Mouse (Mus musculus) stomach, embryonic 16.5 days (tissue): ENCODE results near the gene Spats1. TPM values are rescaled to one million over a fixed set of nuclear protein-coding genes. Genes with fewer than 3 reads are reported as not detected.

Source experiments
- ATAC-seq: fragments of 200-750 bp; cut with Nextera tagmentation; 2 replicates; pipeline ENCODE4 v1.8.0; 2017; ENCODE audit warnings: moderate number of reproducible peaks, moderate TSS enrichment; ENCODE audit not compliant: insufficient read depth, low FRiP score
- H3K27ac ChIP-seq: fragments of 300-500 bp; sonication (generic); 2 replicates; pipeline ENCODE4 v1.5.1; 2014; ENCODE audit warnings: low read length
- H3K27me3 ChIP-seq: fragments of 300-500 bp; sonication (generic); 2 replicates; pipeline ENCODE4 v1.6.1; 2014; ENCODE audit warnings: low read length, control low read depth, mixed read lengths; ENCODE audit not compliant: control insufficient read depth, insufficient read depth
- H3K36me3 ChIP-seq: fragments of 300-500 bp; sonication (generic); 2 replicates; pipeline ENCODE4 v1.6.1; 2014; ENCODE audit warnings: low read length; ENCODE audit not compliant: control insufficient read depth, insufficient read depth
- H3K4me1 ChIP-seq: fragments of 300-500 bp; sonication (generic); 2 replicates; pipeline ENCODE4 v1.6.1; 2014; ENCODE audit warnings: low read length, control low read depth, mixed read lengths; ENCODE audit not compliant: control insufficient read depth, insufficient read depth
- H3K4me2 ChIP-seq: fragments of 300-500 bp; sonication (generic); 2 replicates; pipeline ENCODE4 v1.6.1; 2014; ENCODE audit warnings: low read depth, low read length, mixed read lengths
- H3K4me3 ChIP-seq: fragments of 300-500 bp; sonication (generic); replicated peaks from 2 replicates; pipeline ENCODE4 v1.5.1; 2014; ENCODE audit warnings: mild to moderate bottlenecking, low read length
- H3K9ac ChIP-seq: fragments of 300-500 bp; sonication (generic); 2 replicates; pipeline ENCODE4 v1.6.1; 2014; ENCODE audit warnings: low read length
- H3K9me3 ChIP-seq: fragments of 300-500 bp; sonication (generic); replicated peaks from 2 replicates; pipeline ENCODE4 v1.6.1; 2016; ENCODE audit warnings: low read length, control low read depth; ENCODE audit not compliant: control insufficient read depth
- WGBS: fragments of 180-500 bp; shearing (Covaris S2); extraction: QIAGEN DNeasy Blood & Tissue Kit; methylation state at CpG from one replicate; pipeline ENCODE4 v1.1.7; 2014; 5-methylcytosine and 5-hydroxymethylcytosine counted together
- polyA plus RNA-seq: library from polyadenylated mRNA; unstranded; fragments of >200 nt; fragmentation: Nextera tagmentation; extraction: Ambion mirVana; gene quantifications from 2 replicates; pipeline ENCODE4 v1.2.1, GENCODE M21; 2015

Spats1 gene
- polyA plus RNA-seq, 1 experiment from 2014 or later, result 0.08 TPM

- no peak overlapping the region for H3K27ac ChIP-seq
- H3K4me2 ChIP-seq, result no peak overlapping the region
- H3K9ac ChIP-seq, result no peak overlapping the region
- no peak for ATAC-seq
- peaks cover 6% of the 10 kb centered on the region for H3K4me1 ChIP-seq
- H3K9me3 ChIP-seq, result no peaks in the 10 kb centered on the region
- 8% methylated on average over 3 of the region's 3 CpGs for WGBS
- no peaks in the 10 kb centered on the region for H3K27me3 ChIP-seq
- H3K4me3 ChIP-seq, result no peak overlapping the region
- H3K36me3 ChIP-seq, result peaks cover 19% of the 10 kb centered on the region
Observed at GRCm38 (mm10) chr17:45403207-45403606, 72.0 kb downstream of the Spats1 start.

- Histone ChIP-seq H3K4me3 (no peak overlapping the region), H3K4me2 (no peak overlapping the region), H3K4me1 (peaks cover 6% of the 10 kb centered on the region), H3K9ac (no peak overlapping the region), H3K27me3 (no peaks in the 10 kb centered on the region), H3K27ac (no peak overlapping the region; the same call in 1 of the 2 replicates), H3K9me3 (no peaks in the 10 kb centered on the region), H3K36me3 (peaks cover 17% of the 10 kb centered on the region)
- ATAC-seq, result 0 out of 2 replicates have a peak, but pooled peaks have one; percentile 21
- WGBS, result 48% methylated on average over 3 of the region's 3 CpGs
Observed at GRCm38 (mm10) chr17:45402601-45403000, 72.6 kb downstream of the Spats1 start.

- H3K27me3 ChIP-seq, result no peaks in the 10 kb centered on the region
- no peak overlapping the region for H3K4me3 ChIP-seq
- no peak overlapping the region for H3K9ac ChIP-seq
- H3K36me3 ChIP-seq, result peaks cover 13% of the 10 kb centered on the region; the same call in 1 of the 2 replicates
- H3K4me2 ChIP-seq, result no peak overlapping the region
- H3K4me1 ChIP-seq, result peaks cover 6% of the 10 kb centered on the region
- 70% methylated on average over 1 of the region's 1 CpGs for WGBS
- no peak overlapping the region for H3K27ac ChIP-seq
- no peaks in the 10 kb centered on the region for H3K9me3 ChIP-seq
- no peak for ATAC-seq
Observed at GRCm38 (mm10) chr17:45402126-45402525, 73.1 kb downstream of the Spats1 start.

GRCm38 (mm10) chr17:45401126-45401905 is 73.9 kb downstream of the Spats1 start:
- no peak for ATAC-seq
- Histone ChIP-seq H3K9me3 (no peaks in the 10 kb centered on the region), H3K27ac (no peak overlapping the region), H3K36me3 (0 out of 2 replicates have a peak, but pooled peaks cover 6% of the 10 kb centered on the region), H3K4me3 (no peak overlapping the region), H3K27me3 (no peaks in the 10 kb centered on the region), H3K4me1 (peaks cover 9% of the 10 kb centered on the region), H3K9ac (no peak overlapping the region), H3K4me2 (no peak overlapping the region)
- 84% methylated on average over 5 of the region's 5 CpGs for WGBS

GRCm38 (mm10) chr17:45398021-45398420 is 77.2 kb downstream of the Spats1 start:
- Histone ChIP-seq H3K9me3 (no peaks in the 10 kb centered on the region), H3K36me3 (0 out of 2 replicates have a peak, but pooled peaks cover 4% of the 10 kb centered on the region), H3K27me3 (no peaks in the 10 kb centered on the region), H3K4me3 (no peak overlapping the region), H3K4me2 (no peak overlapping the region), H3K9ac (no peak overlapping the region), H3K4me1 (peaks cover 9% of the 10 kb centered on the region), H3K27ac (no peak overlapping the region)
- no peak for ATAC-seq
- 93% methylated on average over 2 of the region's 2 CpGs for WGBS

GRCm38 (mm10) chr17:45397541-45397940 is 77.7 kb downstream of the Spats1 start:
- no peak for ATAC-seq
- Histone ChIP-seq H3K27me3 (no peaks in the 10 kb centered on the region), H3K36me3 (peaks cover 4% of the 10 kb centered on the region; the same call in 1 of the 2 replicates), H3K27ac (no peak overlapping the region), H3K4me2 (no peak overlapping the region), H3K4me1 (0 out of 2 replicates have a peak, but pooled peaks cover 5% of the 10 kb centered on the region), H3K4me3 (no peak overlapping the region), H3K9ac (no peak overlapping the region), H3K9me3 (no peaks in the 10 kb centered on the region)
- 72% methylated on average over 3 of the region's 3 CpGs for WGBS

GRCm38 (mm10) chr17:45394612-45395011 is 80.6 kb downstream of the Spats1 start:
- Histone ChIP-seq H3K36me3 (peaks cover 4% of the 10 kb centered on the region; the same call in 1 of the 2 replicates), H3K27ac (no peak overlapping the region)
- no peak for ATAC-seq

GRCm38 (mm10) chr17:45393765-45394164 is 81.5 kb downstream of the Spats1 start:
- Histone ChIP-seq H3K27ac (no peak overlapping the region), H3K9ac (no peak overlapping the region), H3K36me3 (peaks cover 4% of the 10 kb centered on the region; the same call in 1 of the 2 replicates), H3K4me2 (no peak overlapping the region), H3K9me3 (no peaks in the 10 kb centered on the region), H3K27me3 (no peaks in the 10 kb centered on the region), H3K4me3 (no peak overlapping the region), H3K4me1 (0 out of 2 replicates have a peak, but pooled peaks cover 3% of the 10 kb centered on the region)
- no peak for ATAC-seq
- WGBS, result 72% methylated on average over 3 of the region's 3 CpGs

More at GRCm38 (mm10) chr17:45394612-45395011, 80.6 kb downstream of the Spats1 start:
- Histone ChIP-seq H3K9ac (no peak overlapping the region), H3K27me3 (no peaks in the 10 kb centered on the region), H3K9me3 (no peaks in the 10 kb centered on the region), H3K4me1 (0 out of 2 replicates have a peak, but pooled peaks cover 3% of the 10 kb centered on the region), H3K4me2 (no peak overlapping the region), H3K4me3 (no peak overlapping the region)
- WGBS, result 60% methylated on average over 9 of the region's 9 CpGs
